Mouse (Mus musculus) liver, adult 2 months (tissue): ENCODE measurements around the gene Txn2. TPM values are rescaled to one million over a fixed set of nuclear protein-coding genes. Genes with fewer than 3 reads are reported as not detected.
A peak's percentile ranks its signal among the peaks of the same experiment; 100 is the strongest.

Experiments used
- DNase-seq: peaks from one replicate; pipeline ENCODE4 v3.0.0-alpha.2; 2011; ENCODE audit warnings: low read depth, low spot score; ENCODE audit errors: extremely low read depth
- H3K27ac ChIP-seq: fragments of 200-500 bp; replicated peaks from 2 replicates; pipeline ENCODE4 v1.5.1; 2012; ENCODE audit warnings: low read depth, mild to moderate bottlenecking, control low read depth, inconsistent platforms, low read length; ENCODE audit not compliant: insufficient read depth
- H3K27me3 ChIP-seq: fragments of 200-500 bp; 2 replicates; pipeline ENCODE4 v1.6.1; 2012; ENCODE audit warnings: mild to moderate bottlenecking, moderate library complexity, low read length, inconsistent platforms; ENCODE audit not compliant: control insufficient read depth, insufficient read depth
- H3K36me3 ChIP-seq: fragments of 200-500 bp; 2 replicates; pipeline ENCODE4 v1.6.1; 2012; ENCODE audit warnings: low read length, inconsistent platforms; ENCODE audit not compliant: control insufficient read depth, insufficient read depth
- H3K4me1 ChIP-seq: fragments of 200-500 bp; 2 replicates; pipeline ENCODE4 v1.6.1; 2011; ENCODE audit warnings: low read length; ENCODE audit not compliant: control insufficient read depth, insufficient read depth
- H3K4me3 ChIP-seq: fragments of 200-500 bp; 2 replicates; pipeline ENCODE4 v1.5.1; 2011; ENCODE audit warnings: low read depth, mild to moderate bottlenecking, control low read depth, low read length, moderate library complexity; ENCODE audit not compliant: insufficient read depth
- H3K79me2 ChIP-seq: fragments of 200-500 bp; 2 replicates; pipeline ENCODE4 v1.6.1; 2012; ENCODE audit warnings: inconsistent platforms, mild to moderate bottlenecking, low read length, moderate library complexity; ENCODE audit not compliant: control insufficient read depth, insufficient read depth
- H3K9ac ChIP-seq: fragments of 200-500 bp; 2 replicates; pipeline ENCODE4 v1.6.1; 2012; ENCODE audit warnings: low read depth, mild to moderate bottlenecking, control low read depth, inconsistent platforms, low read length
- CTCF ChIP-seq: fragments of 200-500 bp; IDR thresholded peaks from 2 replicates; pipeline ENCODE4 v1.5.1; 2011; ENCODE audit warnings: low read depth, low read length, control low read depth
- POLR2A ChIP-seq: fragments of 200-500 bp; IDR thresholded peaks from 2 replicates; pipeline ENCODE4 v1.6.1; 2011; ENCODE audit warnings: low read length, control low read depth; ENCODE audit not compliant: insufficient read depth; ENCODE audit errors: extremely low read depth
- WGBS: fragments of 180-500 bp; shearing (Covaris S2); methylation state at CpG from one replicate; pipeline ENCODE4 v1.1.7; 2018; 5-methylcytosine and 5-hydroxymethylcytosine counted together
- polyA plus RNA-seq: library from polyadenylated mRNA; depleted of rRNA; stranded (reverse); fragments of >200 nt; gene quantifications from 2 replicates; pipeline ENCODE4 v1.2.3, GENCODE M21; 2012
- total RNA-seq: library from RNA; depleted of rRNA; stranded (reverse); fragments of >200 nt; gene quantifications from 2 replicates; pipeline ENCODE4 v1.2.3, GENCODE M21; 2014

The Txn2 gene
- total and polyA plus RNA-seq, 2 experiments, result 85.3 to 448 TPM

DNA sequence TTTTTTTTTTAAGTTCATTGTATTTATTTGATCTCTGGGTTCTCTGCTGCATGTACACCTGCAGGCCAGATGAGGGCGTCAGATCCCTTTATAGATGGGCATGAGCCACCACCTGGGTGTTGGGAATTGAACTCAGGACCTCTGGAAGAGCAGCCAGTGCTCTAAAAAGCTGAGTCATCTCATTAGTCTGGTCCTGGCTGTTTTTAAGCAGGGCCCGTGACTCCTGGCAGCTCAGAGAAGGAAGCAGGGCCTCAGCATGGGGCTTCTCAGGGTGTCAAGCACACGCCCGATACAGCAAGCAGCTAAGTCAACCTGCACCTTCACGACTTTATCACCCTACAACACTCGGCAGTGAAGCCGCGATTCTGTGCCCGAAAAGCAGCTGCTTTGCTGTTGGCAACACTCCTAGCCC lies 36.3 kb upstream of the Txn2 start:
- no peak overlapping the region for H3K9ac ChIP-seq
- TF ChIP-seq POLR2A (no peak), CTCF (peak; percentile 13; the same call in 1 of the 2 replicates)
- WGBS, result 81% methylated on average over 9 of the region's 9 CpGs
- no peak for DNase-seq
- H3K79me2 ChIP-seq, result peaks cover 9% of the 10 kb centered on the region; the same call in 1 of the 2 replicates
- no peaks in the 10 kb centered on the region for H3K27me3 ChIP-seq
- H3K4me3 ChIP-seq, result no peak overlapping the region
- H3K4me1 ChIP-seq, result peaks cover 8% of the 10 kb centered on the region
- no peak overlapping the region for H3K27ac ChIP-seq
- H3K36me3 ChIP-seq, result peaks cover 70% of the 10 kb centered on the region

- no peak for TF ChIP-seq CTCF
- TF ChIP-seq POLR2A, result no peak
- no peak for DNase-seq
- Histone ChIP-seq H3K27me3 (no peaks in the 10 kb centered on the region), H3K79me2 (no peaks in the 10 kb centered on the region), H3K9ac (no peak overlapping the region), H3K4me3 (no peak overlapping the region), H3K27ac (no peak overlapping the region), H3K4me1 (no peaks in the 10 kb centered on the region), H3K36me3 (peaks cover 75% of the 10 kb centered on the region)
- 97% methylated on average over 5 of the region's 5 CpGs for WGBS
Measured at GRCm38 (mm10) chr15:77962447-77962846, 33.6 kb upstream of the Txn2 start.

- no peaks in the 10 kb centered on the region for H3K79me2 ChIP-seq
- no peak overlapping the region for H3K9ac ChIP-seq
- no peak overlapping the region for H3K27ac ChIP-seq
- no peak for TF ChIP-seq POLR2A
- no peak for TF ChIP-seq CTCF
- 85% methylated on average over 6 of the region's 6 CpGs for WGBS
- H3K36me3 ChIP-seq, result peaks cover 58% of the 10 kb centered on the region
- peaks cover 3% of the 10 kb centered on the region; the same call in 1 of the 2 replicates for H3K27me3 ChIP-seq
- peaks cover 3% of the 10 kb centered on the region; the same call in 1 of the 2 replicates for H3K4me1 ChIP-seq
- DNase-seq, result no peak
- H3K4me3 ChIP-seq, result no peak overlapping the region
Measured at GRCm38 (mm10) chr15:77960693-77961092, 31.9 kb upstream of the Txn2 start.

DNA sequence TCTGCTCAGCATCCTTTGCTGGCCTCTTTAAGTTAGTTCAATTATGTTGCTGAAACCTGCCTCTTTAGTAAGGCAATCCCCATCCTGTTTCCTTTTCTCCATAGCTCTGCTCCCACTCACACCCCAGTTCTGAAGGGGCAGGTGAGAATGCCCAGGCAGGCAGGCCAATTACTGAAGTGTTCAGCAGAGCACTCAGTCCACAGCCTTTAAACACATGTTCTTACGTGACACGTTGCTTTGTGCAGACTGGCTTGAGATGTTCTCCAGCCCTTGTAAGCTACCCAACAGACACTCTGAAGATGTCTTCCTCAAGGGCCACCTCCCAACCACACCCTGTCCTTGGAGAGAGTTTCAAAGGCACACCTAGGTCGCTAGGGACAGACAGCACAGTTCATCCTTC lies 29.3 kb upstream of the Txn2 start:
- Histone ChIP-seq H3K79me2 (no peaks in the 10 kb centered on the region), H3K27ac (no peak overlapping the region), H3K9ac (no peak overlapping the region), H3K36me3 (peaks cover 36% of the 10 kb centered on the region), H3K4me3 (no peak overlapping the region), H3K4me1 (peaks cover 3% of the 10 kb centered on the region; the same call in 1 of the 2 replicates), H3K27me3 (peaks cover 3% of the 10 kb centered on the region; the same call in 1 of the 2 replicates)
- no peak for TF ChIP-seq POLR2A
- TF ChIP-seq CTCF, result no peak
- WGBS, result 78% methylated on average over 3 of the region's 3 CpGs
- DNase-seq, result no peak

DNA sequence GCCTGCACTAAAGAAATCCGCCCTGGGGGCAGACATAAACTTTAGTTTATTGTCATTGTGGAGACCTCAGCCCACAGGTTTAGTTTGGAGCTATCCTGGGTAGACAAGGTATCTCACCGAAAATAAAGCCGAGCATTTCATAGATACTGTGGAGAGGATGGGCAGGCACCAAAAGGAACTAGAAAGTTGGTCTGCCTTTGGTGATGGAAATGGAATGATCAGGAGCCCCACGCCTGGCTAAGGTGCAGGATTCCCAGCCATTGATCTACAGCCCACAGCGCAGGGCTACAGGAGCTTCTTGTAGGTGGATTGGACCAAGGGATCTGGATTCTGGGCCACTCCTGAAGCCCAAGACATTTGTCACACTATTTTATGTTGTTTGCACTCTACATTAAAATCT lies 28.8 kb upstream of the Txn2 start:
- H3K9ac ChIP-seq, result no peak overlapping the region
- TF ChIP-seq POLR2A (no peak), CTCF (no peak)
- peaks cover 31% of the 10 kb centered on the region; the same call in 1 of the 2 replicates for H3K36me3 ChIP-seq
- H3K27me3 ChIP-seq, result peaks cover 3% of the 10 kb centered on the region; the same call in 1 of the 2 replicates
- no peak for DNase-seq
- H3K4me1 ChIP-seq, result peaks cover 3% of the 10 kb centered on the region; the same call in 1 of the 2 replicates
- H3K79me2 ChIP-seq, result no peaks in the 10 kb centered on the region
- no peak overlapping the region for H3K27ac ChIP-seq
- H3K4me3 ChIP-seq, result no peak overlapping the region
- WGBS, result 50% methylated on average over 5 of the region's 5 CpGs

DNA sequence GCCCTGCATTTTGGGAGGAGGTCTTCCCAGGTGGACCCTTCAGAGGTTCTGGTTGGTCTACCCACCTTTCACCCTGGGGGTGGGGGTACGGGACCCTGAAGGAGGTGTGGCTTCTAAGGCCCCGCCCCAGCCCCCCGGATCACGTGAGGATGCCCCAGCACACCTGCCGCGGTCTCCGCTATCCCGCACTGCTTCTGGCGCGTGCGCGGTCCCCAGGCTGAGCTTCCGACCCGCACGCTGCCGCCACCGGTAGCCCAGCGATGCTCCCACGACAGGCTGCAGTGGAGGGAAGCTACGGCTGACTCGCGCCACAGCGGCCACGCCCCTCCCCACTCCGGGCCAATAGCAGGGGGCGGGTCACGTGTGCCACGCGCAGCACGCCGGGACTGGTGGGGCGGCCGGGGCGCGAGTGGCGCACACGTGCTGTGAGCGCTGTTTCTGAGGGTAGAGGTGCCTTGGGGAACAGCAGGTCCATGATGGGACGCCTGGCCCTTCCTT lies 27.6 kb upstream of the Txn2 start, which contains the start of gene Foxred2:
Gene Foxred2 (minus strand): TSS at position 319 of the 498 bp plus-strand sequence.
- H3K4me1 ChIP-seq, result peaks cover 3% of the 10 kb centered on the region; the same call in 1 of the 2 replicates
- peak; percentile 27 for DNase-seq
- no peak within 1 kb of the TSS for H3K27ac ChIP-seq
- no peaks in the 10 kb centered on the region for H3K79me2 ChIP-seq
- TF ChIP-seq CTCF, result no peak
- no peak for TF ChIP-seq POLR2A
- WGBS, result 2% methylated on average over 39 of the region's 39 CpGs
- H3K36me3 ChIP-seq, result peaks cover 24% of the 10 kb centered on the region; the same call in 1 of the 2 replicates
- H3K9ac ChIP-seq, result peak within 1 kb of the TSS; percentile 24
- peak within 1 kb of the TSS; percentile 53; the same call in 1 of the 2 replicates for H3K4me3 ChIP-seq
- H3K27me3 ChIP-seq, result peaks cover 3% of the 10 kb centered on the region; the same call in 1 of the 2 replicates
